8 mouse cellular contexts compared by ENCODE assay signal in genomic region chr11:73198190-73198589, GRCm38 (mm10). TPM values are rescaled to one million over a fixed set of nuclear protein-coding genes. Genes with fewer than 3 reads are reported as not detected.
DNase-seq lines count a peak whose midpoint lies in the region; ATAC-seq and TF ChIP-seq lines count a peak whose summit lies in the region.

No protein-coding gene starts in this region.

- H3K4me3 ChIP-seq in kidney, embryonic 14.5 days (ENCODE audit: low read length), result peak overlapping the region; percentile 57
- peak overlapping the region; percentile 48 for H3K4me3 ChIP-seq in cortical plate, adult 2 months (ENCODE audit: insufficient read depth, low read length)
- peak overlapping the region; percentile 64 for H3K4me3 ChIP-seq in hindbrain, embryonic 16.5 days (ENCODE audit: low read length)
- peak overlapping the region; percentile 56 for H3K4me3 ChIP-seq in midbrain, embryonic 14.5 days (replicated peaks; ENCODE audit: low read depth, low read length)

- no peaks in the 10 kb centered on the region for H3K9me3 ChIP-seq in kidney, embryonic 14.5 days (ENCODE audit: control insufficient read depth, low read length)
- no peaks in the 10 kb centered on the region for H3K9me3 ChIP-seq in hindbrain, embryonic 16.5 days (ENCODE audit: control insufficient read depth, low read length)
- no peaks in the 10 kb centered on the region for H3K9me3 ChIP-seq in midbrain, embryonic 14.5 days (ENCODE audit: control insufficient read depth, low read length)

- H3K4me2 ChIP-seq in kidney, embryonic 14.5 days (replicated peaks; ENCODE audit: low read depth, low read length), result peak overlapping the region; percentile 83
- peak overlapping the region; percentile 89 for H3K4me2 ChIP-seq in hindbrain, embryonic 16.5 days (ENCODE audit: low read length)
- H3K4me2 ChIP-seq in midbrain, embryonic 14.5 days (ENCODE audit: low read length), result peak overlapping the region; percentile 93

- 5% methylated on average over 1 of the region's 1 CpGs for WGBS in kidney, embryonic 14.5 days
- 2% methylated on average over 1 of the region's 1 CpGs for whole genome bisulfite sequencing in hindbrain, embryonic 16.5 days
- 5% methylated on average over 1 of the region's 1 CpGs for WGBS in midbrain, embryonic 14.5 days

- H3K27me3 ChIP-seq in kidney, embryonic 14.5 days (ENCODE audit: control insufficient read depth, insufficient read depth, low read length), result no peaks in the 10 kb centered on the region
- no peaks in the 10 kb centered on the region for H3K27me3 ChIP-seq in hindbrain, embryonic 16.5 days (replicated peaks; ENCODE audit: control insufficient read depth, insufficient read depth, low read length)
- no peaks in the 10 kb centered on the region for H3K27me3 ChIP-seq in midbrain, embryonic 14.5 days (ENCODE audit: control insufficient read depth, insufficient read depth, low read length)

- no peak overlapping the region for H3K27ac ChIP-seq in kidney, embryonic 14.5 days (ENCODE audit: low read depth, low read length)
- no peak overlapping the region for H3K27ac ChIP-seq in cortical plate, adult 2 months (ENCODE audit: insufficient read depth, low read length)
- H3K27ac ChIP-seq in hindbrain, embryonic 16.5 days (ENCODE audit: low read depth, low read length), result no peak overlapping the region; the same call in 1 of the 2 replicates
- H3K27ac ChIP-seq in midbrain, embryonic 14.5 days (replicated peaks; ENCODE audit: low read depth, low read length), result no peak overlapping the region

- H3K36me3 ChIP-seq in kidney, embryonic 14.5 days (ENCODE audit: control insufficient read depth, insufficient read depth, low read length), result no peaks in the 10 kb centered on the region
- H3K36me3 ChIP-seq in hindbrain, embryonic 16.5 days (ENCODE audit: control insufficient read depth, insufficient read depth, low read length), result no peaks in the 10 kb centered on the region
- H3K36me3 ChIP-seq in midbrain, embryonic 14.5 days (ENCODE audit: control insufficient read depth, insufficient read depth, low read length), result peaks cover 11% of the 10 kb centered on the region

- DNase-seq in kidney, postnatal 36 days, result no peak
- DNase-seq in midbrain, embryonic 14.5 days, result no peak
- no peak for DNase-seq in adrenal gland, adult (ENCODE audit: inconsistent age in 2 of 2, low spot score in 1 of 2)
- no peak for DNase-seq in thymus, postnatal 10 days (ENCODE audit: low spot score in 2 of 2)
- DNase-seq in urinary bladder, postnatal 36 days (ENCODE audit: low spot score in 2 of 2), result no peak

- peak overlapping the region; percentile 63; the same call in 1 of the 2 replicates for H3K9ac ChIP-seq in kidney, embryonic 14.5 days (ENCODE audit: low read depth, low read length)
- H3K9ac ChIP-seq in hindbrain, embryonic 16.5 days (ENCODE audit: low read depth, low read length), result peak overlapping the region; percentile 78
- peak overlapping the region; percentile 70; the same call in 1 of the 2 replicates for H3K9ac ChIP-seq in midbrain, embryonic 14.5 days (replicated peaks; ENCODE audit: low read length)

- no peaks in the 10 kb centered on the region for H3K4me1 ChIP-seq in kidney, embryonic 14.5 days (ENCODE audit: control insufficient read depth, insufficient read depth, low read length)
- peaks cover 2% of the 10 kb centered on the region; the same call in 1 of the 2 replicates for H3K4me1 ChIP-seq in cortical plate, adult 2 months (ENCODE audit: control insufficient read depth, insufficient read depth, low read length)
- H3K4me1 ChIP-seq in hindbrain, embryonic 16.5 days (ENCODE audit: control insufficient read depth, insufficient read depth, low read depth, low read length), result peaks cover 13% of the 10 kb centered on the region
- H3K4me1 ChIP-seq in midbrain, embryonic 14.5 days (ENCODE audit: control insufficient read depth, insufficient read depth, low read length), result peaks cover 17% of the 10 kb centered on the region

- TF ChIP-seq CTCF in cortical plate, adult 2 months (IDR thresholded peaks at IDR 0.05; ENCODE audit: extremely low read depth, insufficient read depth, low read length), result no peak

- ATAC-seq in kidney, embryonic 14.5 days (ENCODE audit: low FRiP score, low TSS enrichment), result no peak
- ATAC-seq in hindbrain, embryonic 16.5 days, result no peak
- no peak for ATAC-seq in midbrain, embryonic 14.5 days (ENCODE audit: low FRiP score, low TSS enrichment)

- no peak for TF ChIP-seq POLR2A in cortical plate, adult 2 months (IDR thresholded peaks at IDR 0.05; ENCODE audit: extremely low read depth, insufficient read depth, low read length)

RNA-seq across cellular contexts. Expression of gene Ctns, which starts 0.7 kb away (rescaled TPM):
- 15.3 and 19.5 TPM in 2 replicates for polyA plus RNA-seq in kidney, embryonic 14.5 days (2014; fragmentation: Nextera tagmentation; extraction: Ambion mirVana)
- 23.5 and 24.5 TPM in 2 replicates for polyA plus RNA-seq in cortical plate, adult 2 months (2012; rRNA removed)
- polyA plus RNA-seq in hindbrain, embryonic 16.5 days (2015; fragmentation: Nextera tagmentation; extraction: Ambion mirVana), result 17.4 and 21.5 TPM in 2 replicates
- polyA plus RNA-seq in midbrain, embryonic 14.5 days (2014; fragmentation: Nextera tagmentation; extraction: Ambion mirVana), result 18.1 and 23.0 TPM in 2 replicates

RNA-seq across cellular contexts. Expression of gene Shpk, which starts 1.1 kb away (rescaled TPM):
- polyA plus RNA-seq in kidney, embryonic 14.5 days (2014; fragmentation: Nextera tagmentation; extraction: Ambion mirVana), result 0.77 and 1.1 TPM in 2 replicates
- polyA plus RNA-seq in cortical plate, adult 2 months (2012; rRNA removed), result 4.1 and 4.4 TPM in 2 replicates
- polyA plus RNA-seq in hindbrain, embryonic 16.5 days (2015; fragmentation: Nextera tagmentation; extraction: Ambion mirVana), result 2.5 and 3.0 TPM in 2 replicates
- 1.1 and 1.6 TPM in 2 replicates for polyA plus RNA-seq in midbrain, embryonic 14.5 days (2014; fragmentation: Nextera tagmentation; extraction: Ambion mirVana)

RNA-seq across cellular contexts. Expression of gene Tax1bp3, which starts 21.3 kb away (rescaled TPM):
- polyA plus RNA-seq in kidney, embryonic 14.5 days (2014; fragmentation: Nextera tagmentation; extraction: Ambion mirVana), result 195 and 209 TPM in 2 replicates
- polyA plus RNA-seq in cortical plate, adult 2 months (2012; rRNA removed), result 13.3 and 13.6 TPM in 2 replicates
- 120 and 129 TPM in 2 replicates for polyA plus RNA-seq in hindbrain, embryonic 16.5 days (2015; fragmentation: Nextera tagmentation; extraction: Ambion mirVana)
- polyA plus RNA-seq in midbrain, embryonic 14.5 days (2014; fragmentation: Nextera tagmentation; extraction: Ambion mirVana), result 149 and 165 TPM in 2 replicates

RNA-seq across cellular contexts. Expression of gene Emc6, which starts 21.4 kb away (rescaled TPM):
- 134 and 156 TPM in 2 replicates for polyA plus RNA-seq in kidney, embryonic 14.5 days (2014; fragmentation: Nextera tagmentation; extraction: Ambion mirVana)
- polyA plus RNA-seq in cortical plate, adult 2 months (2012; rRNA removed), result 62.8 and 69.7 TPM in 2 replicates
- polyA plus RNA-seq in hindbrain, embryonic 16.5 days (2015; fragmentation: Nextera tagmentation; extraction: Ambion mirVana), result 141 and 145 TPM in 2 replicates
- 144 and 151 TPM in 2 replicates for polyA plus RNA-seq in midbrain, embryonic 14.5 days (2014; fragmentation: Nextera tagmentation; extraction: Ambion mirVana)

RNA-seq across cellular contexts. Expression of gene Trpv1, which starts 35.9 kb away (rescaled TPM):
- polyA plus RNA-seq in kidney, embryonic 14.5 days (2014; fragmentation: Nextera tagmentation; extraction: Ambion mirVana), result not detected in 2 replicates
- 0.13 and 0.19 TPM in 2 replicates for polyA plus RNA-seq in cortical plate, adult 2 months (2012; rRNA removed)
- polyA plus RNA-seq in hindbrain, embryonic 16.5 days (2015; fragmentation: Nextera tagmentation; extraction: Ambion mirVana), result 0.31 and 0.40 TPM in 2 replicates
- polyA plus RNA-seq in midbrain, embryonic 14.5 days (2014; fragmentation: Nextera tagmentation; extraction: Ambion mirVana), result 0.50 TPM in 1 of 2 replicates, not detected in the other
